Mouse (Mus musculus): ENCODE results near the gene Dbr1. TPM values are rescaled to one million over a fixed set of nuclear protein-coding genes. Genes with fewer than 3 reads are reported as not detected.
"Not testable (repeated sequence)": the region's sequence is repeated elsewhere in the genome, so short reads cannot be mapped to it uniquely, and the experiment has no call there.

Gene Dbr1
- total RNA-seq (2021): 10 to 100 TPM; 11.2 to 13.8 TPM
- long read RNA-seq, experiment 1, transcript Dbr1-201 (8 exons, 2,261 nt): major isoform, 25 of 26 reads
- long read RNA-seq, experiment 1, partial matches to known transcripts: 0 of 26 reads
- long read RNA-seq, experiment 1, other reads (novel, unspliced or antisense): 1 of 26 reads
- long read RNA-seq, experiment 2, transcript Dbr1-201 (8 exons, 2,261 nt): major isoform, 8 of 11 reads
- long read RNA-seq, experiment 2, partial matches to known transcripts: 2 of 11 reads
- long read RNA-seq, experiment 2, other reads (novel, unspliced or antisense): 1 of 11 reads

DNA sequence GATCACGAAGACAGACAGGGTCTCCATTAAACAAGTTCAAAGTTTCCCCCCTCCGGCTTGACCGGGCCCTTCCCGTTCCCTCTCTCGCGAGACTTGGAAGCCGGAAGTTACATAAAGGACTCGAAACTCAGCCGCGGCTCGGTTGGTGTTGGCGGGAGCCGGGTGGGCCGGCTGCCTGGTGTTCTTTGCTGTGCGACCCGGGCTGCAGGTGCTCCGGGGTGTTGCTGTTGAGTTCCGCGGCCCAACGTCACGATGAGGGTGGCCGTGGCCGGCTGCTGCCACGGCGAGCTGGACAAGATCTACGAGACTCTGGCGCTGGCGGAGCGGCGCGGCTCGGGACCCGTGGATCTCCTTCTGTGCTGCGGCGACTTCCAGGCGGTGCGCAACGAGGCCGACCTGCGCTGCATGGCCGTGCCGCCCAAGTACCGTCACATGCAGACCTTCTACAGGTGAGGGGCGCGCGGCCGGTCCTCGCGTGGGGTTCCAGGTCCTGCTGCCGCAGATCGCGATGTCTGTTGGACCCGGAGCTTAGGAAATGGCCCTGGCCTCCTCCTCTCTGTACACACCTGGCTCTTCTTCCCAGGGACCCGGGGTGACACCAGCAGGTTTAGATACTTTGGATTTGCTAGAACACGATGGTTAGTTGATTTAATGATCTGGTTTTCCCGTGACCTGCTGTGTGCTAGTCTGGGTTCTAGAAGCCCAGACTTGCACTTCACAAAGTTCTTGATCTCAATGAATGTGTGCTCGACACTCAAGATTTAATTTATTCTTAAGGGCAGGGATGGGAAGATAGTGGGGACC lies at the start of gene Dbr1:
Gene Dbr1, plus strand, starts transcription at position 123 of the 804 bp plus-strand sequence.
- DNase-seq (ENCODE audit: low spot score in 2 of 2): peak; percentile 94

- no peak for DNase-seq (ENCODE audit: low spot score in 2 of 2)
Measured at GRCm38 (mm10) chr9:99531865-99532264, 43.7 kb upstream of the Dbr1 start.

GRCm38 (mm10) chr9:99546259-99546658 lies 29.3 kb upstream of the Dbr1 start:
- no peak for DNase-seq (ENCODE audit: low spot score in 2 of 2)

GRCm38 (mm10) chr9:99552068-99552467 lies 23.5 kb upstream of the Dbr1 start:
- no peak for DNase-seq (ENCODE audit: low spot score in 2 of 2)

GRCm38 (mm10) chr9:99553049-99553448 lies 22.6 kb upstream of the Dbr1 start:
- no peak for DNase-seq (ENCODE audit: low spot score in 2 of 2)

- no peak for DNase-seq (ENCODE audit: low spot score in 2 of 2)
Measured at GRCm38 (mm10) chr9:99554052-99554451, 21.5 kb upstream of the Dbr1 start.

- no peak for DNase-seq (ENCODE audit: low spot score in 2 of 2)
Measured at GRCm38 (mm10) chr9:99555253-99555652, 20.3 kb upstream of the Dbr1 start.

DNA sequence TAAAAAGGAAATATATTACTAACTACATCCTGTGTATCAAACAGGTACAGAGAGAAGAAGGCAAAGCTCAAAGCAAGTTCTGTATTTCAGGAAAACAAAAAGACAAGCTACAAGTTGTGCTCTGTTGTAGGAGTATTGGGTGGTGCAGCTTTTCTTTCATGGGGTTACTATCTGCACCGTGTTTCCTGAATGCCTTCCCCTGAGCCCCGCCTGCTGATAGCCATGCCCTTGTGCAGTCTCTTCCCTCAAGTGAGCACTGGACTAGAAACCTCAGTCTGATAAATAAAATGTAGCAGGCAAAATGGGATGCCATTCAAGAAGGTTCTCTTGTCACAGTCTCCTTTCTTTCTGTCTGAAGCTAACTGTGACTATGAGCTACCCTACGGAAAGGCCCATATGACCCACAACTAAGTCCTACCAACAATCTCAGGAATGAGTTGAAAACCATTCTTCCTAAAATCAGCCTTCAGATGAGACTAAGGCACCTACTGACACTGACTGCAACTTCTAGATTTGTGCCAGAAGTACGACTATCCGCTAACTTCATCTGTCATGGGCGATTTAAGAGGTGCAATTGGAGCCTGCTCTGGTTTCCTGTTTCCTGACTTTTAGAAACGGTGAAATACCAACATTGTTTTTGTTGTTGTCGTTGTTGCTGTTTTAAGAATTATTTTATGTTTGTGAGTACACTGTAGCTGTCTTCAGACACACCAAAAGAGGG lies 17.9 kb upstream of the Dbr1 start:
- no peak for DNase-seq (ENCODE audit: low spot score in 2 of 2)

DNA sequence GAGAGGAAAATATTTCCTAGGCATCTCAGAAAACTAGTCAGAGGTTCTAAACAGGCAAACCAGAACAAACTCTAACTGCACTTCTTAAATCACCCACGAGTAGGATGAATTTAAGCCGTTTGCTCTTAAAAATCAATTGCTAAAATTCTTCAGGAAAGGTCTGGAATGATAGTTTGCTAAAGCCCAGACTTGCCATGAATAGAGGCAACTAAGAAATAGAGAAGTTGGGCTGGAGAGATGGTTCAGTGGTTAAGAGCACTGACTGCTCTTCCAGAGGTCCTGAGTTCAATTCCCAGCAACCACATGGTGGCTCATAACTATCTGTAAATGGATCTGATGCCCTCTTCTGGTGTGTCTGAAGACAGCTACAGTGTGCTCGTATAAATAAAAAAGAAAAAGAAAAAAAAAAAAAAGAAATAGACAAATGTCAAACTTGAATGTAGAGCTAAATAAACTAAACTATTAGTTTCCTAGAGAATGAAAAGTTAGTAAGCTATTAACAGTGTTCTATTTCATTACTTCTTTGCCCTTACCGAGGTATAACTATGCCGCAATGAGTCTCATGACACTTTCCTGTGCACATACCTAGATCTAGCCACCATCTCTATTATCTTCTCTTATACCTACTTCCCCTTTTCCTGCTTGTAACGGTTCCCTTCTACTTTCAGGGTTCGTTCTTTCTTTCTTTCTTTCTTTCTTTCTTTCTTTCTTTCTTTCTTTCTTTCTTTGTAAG lies 16.6 kb upstream of the Dbr1 start:
- DNase-seq (ENCODE audit: low spot score in 2 of 2): no peak

GRCm38 (mm10) chr9:99559557-99559904 lies 16.1 kb upstream of the Dbr1 start:
- no peak for DNase-seq (ENCODE audit: low spot score in 2 of 2)

DNA sequence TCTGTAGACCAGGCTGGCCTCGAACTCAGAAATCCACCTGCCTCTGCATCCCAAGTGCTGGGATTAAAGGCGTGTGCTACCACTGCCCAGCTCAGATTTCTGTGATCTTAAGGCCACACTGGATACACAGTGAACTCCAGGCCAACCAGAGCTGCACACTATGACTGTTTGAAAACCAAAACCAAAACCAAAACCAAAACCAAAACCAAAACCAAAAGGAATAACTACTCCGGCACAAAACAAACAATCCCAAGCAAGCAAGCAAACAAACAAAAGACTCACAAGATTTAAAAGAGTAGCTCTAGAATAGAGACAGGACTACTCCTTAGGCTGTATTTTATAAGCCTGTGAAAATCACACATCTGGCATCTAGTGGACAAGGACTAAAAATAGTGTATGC lies 15.2 kb upstream of the Dbr1 start:
- no peak for DNase-seq (ENCODE audit: low spot score in 2 of 2)

DNA sequence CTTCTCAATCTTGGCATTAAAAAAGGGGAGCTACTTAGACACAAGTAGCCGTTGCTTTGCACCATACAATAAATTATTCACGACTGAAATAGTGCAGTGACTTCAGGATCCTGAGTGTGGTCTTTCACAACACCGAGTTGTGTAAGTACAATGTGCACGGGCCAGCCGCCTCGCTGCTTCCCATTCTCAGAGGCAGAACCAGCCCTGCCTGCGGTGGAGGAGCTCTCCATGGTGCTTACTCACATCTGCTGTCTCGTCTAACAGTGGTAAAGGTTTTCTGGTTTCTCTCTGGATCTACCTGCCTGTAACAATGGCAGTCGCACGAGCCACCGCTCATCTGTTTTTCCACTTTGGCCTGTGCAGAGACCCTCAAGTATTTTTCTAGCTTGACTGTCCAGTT lies 11.9 kb upstream of the Dbr1 start:
- DNase-seq (ENCODE audit: low spot score in 2 of 2): no peak

DNA sequence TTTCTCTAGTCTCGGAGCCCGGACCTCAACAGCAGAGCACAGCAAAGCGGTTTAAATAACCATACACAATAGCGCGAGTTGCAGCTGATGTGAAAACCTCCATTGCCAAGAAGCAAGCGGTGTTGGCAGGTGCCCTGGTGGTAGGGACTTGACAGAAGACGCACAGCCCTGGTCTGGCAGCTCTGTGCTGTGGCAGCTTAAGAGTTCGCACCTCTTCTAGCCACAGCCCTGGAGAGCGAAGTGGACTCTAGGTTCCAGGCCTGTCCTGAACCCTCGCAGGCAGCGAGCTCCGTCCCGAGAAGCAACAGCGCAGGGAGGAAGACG lies 7.6 kb upstream of the Dbr1 start:
- no peak for DNase-seq (ENCODE audit: low spot score in 2 of 2)

DNA sequence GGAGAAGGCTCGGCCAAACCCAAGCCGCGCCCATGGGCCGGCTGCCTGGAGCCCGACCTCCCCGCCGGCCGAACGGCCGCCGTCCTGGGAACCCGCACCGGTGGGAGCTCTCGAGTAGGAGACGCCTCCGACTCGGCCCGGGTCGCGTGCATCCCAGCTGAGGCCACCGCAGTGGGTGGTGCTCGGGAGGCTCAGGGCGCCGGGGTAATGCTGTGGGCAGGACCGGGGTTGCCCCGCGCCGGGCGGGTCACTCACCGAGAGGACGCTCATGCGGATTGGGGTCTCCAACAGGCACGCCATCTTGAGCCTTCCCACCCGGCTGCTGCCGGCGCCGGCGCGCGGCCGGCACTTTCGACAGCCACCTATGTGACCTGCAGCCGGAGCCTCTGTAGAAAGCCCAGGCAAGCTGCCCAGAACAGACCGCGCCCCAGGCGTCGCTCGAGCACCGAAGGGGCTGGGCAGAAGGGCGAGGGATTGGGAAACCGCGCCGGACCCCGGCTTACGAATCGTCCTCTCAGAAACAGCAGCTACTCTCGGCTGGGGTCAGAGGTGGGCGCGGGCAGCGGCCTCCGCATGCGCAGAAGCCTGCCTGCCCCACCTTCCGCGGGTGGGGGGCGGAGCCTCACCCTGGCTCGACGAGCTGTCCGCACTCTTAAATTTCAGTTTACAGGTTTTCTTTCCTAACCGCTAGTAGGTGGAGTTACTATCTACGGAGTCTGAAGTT lies 7.1 kb upstream of the Dbr1 start, which contains the start of gene Armc8:
Gene Armc8, minus strand, starts transcription at position 553 of the 724 bp plus-strand sequence.
- peak; percentile 83 to 90 for DNase-seq (ENCODE audit: low spot score in 2 of 2)

DNA sequence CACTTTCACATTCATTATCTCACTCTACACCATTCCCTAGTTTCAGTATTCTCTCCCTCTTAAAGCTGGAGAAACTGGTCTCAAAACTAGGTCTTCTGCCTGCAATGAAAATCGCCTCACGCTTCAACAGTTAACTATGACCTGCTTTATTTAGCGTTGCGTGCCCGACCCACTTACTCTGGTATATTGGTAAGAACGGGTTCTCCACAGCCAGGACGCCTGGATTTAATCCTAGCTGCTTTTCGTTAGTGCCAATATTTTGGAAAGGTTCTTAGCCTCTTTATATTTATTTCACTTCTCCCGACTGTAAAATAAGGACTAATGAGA lies 6.6 kb upstream of the Dbr1 start:
- DNase-seq (ENCODE audit: low spot score in 2 of 2): no peak

GRCm38 (mm10) chr9:99580655-99581054 lies 5.1 kb downstream of the Dbr1 start:
- DNase-seq (ENCODE audit: low spot score in 2 of 2): peak in 1 of 2 experiments; percentile 16

GRCm38 (mm10) chr9:99587505-99588202 lies 12.1 kb downstream of the Dbr1 start:
- peak; percentile 46 to 58 for DNase-seq (ENCODE audit: low spot score in 2 of 2)

DNA sequence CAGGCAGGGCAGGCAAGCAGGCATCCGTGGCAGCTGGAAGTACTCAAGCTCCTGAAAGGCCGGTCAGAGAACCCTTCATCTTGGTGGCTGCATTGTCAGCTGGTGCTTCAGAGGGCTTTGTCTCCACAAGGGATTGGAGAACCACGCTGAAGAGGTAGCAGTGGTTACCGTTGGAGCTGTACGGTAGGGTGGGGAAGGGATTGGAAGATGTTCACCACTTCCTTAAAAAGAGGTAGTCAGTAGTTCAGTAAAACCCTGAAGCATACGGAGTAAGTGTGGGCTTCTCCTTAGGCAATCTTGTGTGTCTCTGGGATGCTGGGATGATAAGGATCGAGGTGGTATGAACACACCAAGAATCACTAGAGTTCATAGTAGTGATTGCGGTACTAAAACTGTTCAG lies 15.5 kb downstream of the Dbr1 start:
- no peak for DNase-seq (ENCODE audit: low spot score in 2 of 2)

DNA sequence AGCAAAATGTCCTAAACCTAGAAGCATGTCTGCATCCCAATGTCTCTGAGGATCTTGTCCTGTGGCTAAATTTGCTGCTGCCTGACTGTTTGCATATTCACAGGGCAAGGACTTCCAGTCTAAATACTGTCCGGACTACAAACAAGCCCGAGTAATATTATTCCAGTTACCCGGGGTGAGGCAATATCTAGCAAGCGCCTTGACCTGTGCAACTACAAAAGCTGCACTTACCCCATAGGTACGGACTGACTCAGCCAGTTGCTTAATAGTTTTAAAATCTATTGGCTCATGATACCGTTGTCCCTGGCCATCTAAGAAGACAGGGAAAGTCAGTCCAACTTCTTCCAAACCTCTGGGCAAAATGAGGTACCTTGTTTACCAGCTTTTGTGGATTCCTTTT lies 23.5 kb downstream of the Dbr1 start:
- DNase-seq (ENCODE audit: low spot score in 2 of 2): not testable (repeated sequence)

- no peak for DNase-seq (ENCODE audit: low spot score in 2 of 2)
Measured at GRCm38 (mm10) chr9:99603566-99603965, 28.0 kb downstream of the Dbr1 start.
